Mouse (Mus musculus) neural tube, embryonic 11.5 days (tissue): ENCODE measurements around the gene Igdcc3. TPM values are rescaled to one million over a fixed set of nuclear protein-coding genes. Genes with fewer than 3 reads are reported as not detected.

Source experiments
- ATAC-seq: fragments of 200-750 bp; cut with Nextera tagmentation; 2 replicates; pipeline ENCODE4 v1.8.0; 2017; ENCODE audit warnings: moderate number of reproducible peaks, mild to moderate bottlenecking, moderate TSS enrichment, moderate library complexity; ENCODE audit not compliant: insufficient read depth, low FRiP score, low TSS enrichment
- DNase-seq: peaks from one replicate; pipeline ENCODE4 v3.0.0-alpha.2; 2015; ENCODE audit warnings: low spot score
- H3K27ac ChIP-seq: fragments of 300-500 bp; sonication (generic); 2 replicates; pipeline ENCODE4 v1.5.1; 2014; ENCODE audit warnings: low read depth, mild to moderate bottlenecking, low read length
- H3K27me3 ChIP-seq: fragments of 300-500 bp; sonication (generic); 2 replicates; pipeline ENCODE4 v1.6.1; 2014; ENCODE audit warnings: mild to moderate bottlenecking, low read length, mixed read lengths; ENCODE audit not compliant: control insufficient read depth, insufficient read depth
- H3K36me3 ChIP-seq: fragments of 300-500 bp; sonication (generic); 2 replicates; pipeline ENCODE4 v1.6.1; 2014; ENCODE audit warnings: mild to moderate bottlenecking, low read length, moderate library complexity, mixed read lengths; ENCODE audit not compliant: control insufficient read depth, insufficient read depth
- H3K4me1 ChIP-seq: fragments of 300-500 bp; sonication (generic); 2 replicates; pipeline ENCODE4 v1.6.1; 2014; ENCODE audit warnings: low read length, mixed read lengths; ENCODE audit not compliant: control insufficient read depth, insufficient read depth
- H3K4me2 ChIP-seq: fragments of 300-500 bp; sonication (generic); 2 replicates; pipeline ENCODE4 v1.6.1; 2014; ENCODE audit warnings: low read depth, mild to moderate bottlenecking, moderate library complexity
- H3K4me3 ChIP-seq: fragments of 300-500 bp; sonication (generic); 2 replicates; pipeline ENCODE4 v1.5.1; 2014; ENCODE audit warnings: low read depth, low read length
- H3K9ac ChIP-seq: fragments of 300-500 bp; sonication (generic); 2 replicates; pipeline ENCODE4 v1.6.1; 2014; ENCODE audit warnings: mild to moderate bottlenecking, low read length
- H3K9me3 ChIP-seq: fragments of 300-500 bp; sonication (generic); 2 replicates; pipeline ENCODE4 v1.6.1; 2016; ENCODE audit warnings: low read length; ENCODE audit not compliant: control insufficient read depth
- WGBS: fragments of 180-500 bp; shearing (Covaris S2); extraction: QIAGEN DNeasy Blood & Tissue Kit; methylation state at CpG from one replicate; pipeline ENCODE4 v1.1.7; 2014; 5-methylcytosine and 5-hydroxymethylcytosine counted together
- polyA plus RNA-seq: library from polyadenylated mRNA; unstranded; fragments of >200 nt; fragmentation: Nextera tagmentation; extraction: Ambion mirVana; gene quantifications from 2 replicates; pipeline ENCODE4 v1.2.1, GENCODE M21; 2014

Gene Igdcc3
- polyA plus RNA-seq, 1 experiment from 2014 or later = 71.9 TPM

GRCm38 (mm10) chr9:65128123-65128815, 12.7 kb upstream of the Igdcc3 start:
- Histone ChIP-seq H3K4me3 (no peak overlapping the region), H3K4me1 (peaks cover 7% of the 10 kb centered on the region), H3K9ac (no peak overlapping the region), H3K9me3 (no peaks in the 10 kb centered on the region), H3K27me3 (0 out of 2 replicates have a peak, but pooled peaks cover 3% of the 10 kb centered on the region), H3K36me3 (no peaks in the 10 kb centered on the region; the same call in 1 of the 2 replicates), H3K4me2 (peak overlapping the region; percentile 33), H3K27ac (no peak overlapping the region)
- ATAC-seq = peak; percentile 65; the same call in 1 of the 2 replicates
- DNase-seq = peak; percentile 82
- 7% methylated on average over 25 of the region's 25 CpGs for WGBS

- Histone ChIP-seq H3K27me3 (no peaks in the 10 kb centered on the region), H3K4me2 (no peak overlapping the region), H3K4me1 (peaks cover 6% of the 10 kb centered on the region), H3K27ac (no peak overlapping the region), H3K9me3 (no peaks in the 10 kb centered on the region), H3K36me3 (no peaks in the 10 kb centered on the region; the same call in 1 of the 2 replicates), H3K9ac (no peak overlapping the region), H3K4me3 (no peak overlapping the region)
- WGBS = 83% methylated on average over 5 of the region's 5 CpGs
- DNase-seq (no peak), ATAC-seq (no peak)
Measured at GRCm38 (mm10) chr9:65131717-65132116, 9.3 kb upstream of the Igdcc3 start.

DNA sequence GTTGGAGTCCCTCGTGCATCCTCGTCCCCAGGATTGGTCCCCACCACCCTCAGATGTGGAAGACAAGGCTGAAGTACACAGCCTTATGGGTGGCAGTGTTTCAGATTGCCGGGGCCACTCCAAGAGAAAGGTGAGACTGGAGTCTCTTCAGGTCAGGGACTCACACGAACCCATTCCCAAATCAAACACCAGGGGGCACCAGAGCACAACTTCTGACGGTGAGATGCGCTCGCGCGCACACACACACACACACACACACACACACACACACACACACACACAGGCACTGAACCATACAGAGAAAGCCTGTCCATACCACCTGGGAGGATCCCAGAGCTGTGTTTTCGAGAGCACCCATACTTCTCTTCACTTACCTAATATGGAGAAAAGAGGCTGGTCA, 7.2 kb upstream of the Igdcc3 start:
- WGBS = 5% methylated on average over 10 of the region's 10 CpGs
- Histone ChIP-seq H3K9ac (no peak overlapping the region), H3K4me3 (no peak overlapping the region), H3K36me3 (no peaks in the 10 kb centered on the region; the same call in 1 of the 2 replicates), H3K27ac (no peak overlapping the region), H3K27me3 (no peaks in the 10 kb centered on the region), H3K4me2 (no peak overlapping the region), H3K4me1 (peaks cover 3% of the 10 kb centered on the region; the same call in 1 of the 2 replicates), H3K9me3 (no peaks in the 10 kb centered on the region)
- DNase-seq (peak; percentile 85), ATAC-seq (peak; percentile 43; the same call in 1 of the 2 replicates)

DNA sequence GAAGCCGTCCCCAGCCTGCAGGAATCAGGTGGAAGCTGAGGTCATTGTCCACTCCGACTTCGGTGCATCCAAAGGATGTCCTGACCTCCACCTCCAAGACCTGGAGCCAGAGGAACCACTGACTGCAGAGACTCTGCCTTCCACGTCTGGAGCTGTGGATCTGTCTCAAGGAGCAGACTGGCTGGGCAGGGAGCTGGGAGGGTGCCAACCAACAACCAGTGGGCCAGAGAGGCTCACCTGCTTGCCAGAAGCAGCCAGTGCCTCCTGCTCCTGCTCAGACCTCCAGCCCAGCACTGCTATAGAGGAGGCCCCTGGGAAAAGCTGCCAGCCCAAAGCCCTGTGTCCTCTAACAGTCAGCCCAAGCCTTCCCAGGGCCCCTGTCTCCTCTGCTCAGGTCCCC, 5.9 kb upstream of the Igdcc3 start:
- Histone ChIP-seq H3K4me3 (no peak overlapping the region), H3K4me2 (no peak overlapping the region), H3K9ac (no peak overlapping the region; the same call in 1 of the 2 replicates), H3K9me3 (no peaks in the 10 kb centered on the region), H3K36me3 (no peaks in the 10 kb centered on the region; the same call in 1 of the 2 replicates), H3K27me3 (no peaks in the 10 kb centered on the region), H3K27ac (no peak overlapping the region), H3K4me1 (peaks cover 4% of the 10 kb centered on the region; the same call in 1 of the 2 replicates)
- WGBS = 82% methylated on average over 4 of the region's 4 CpGs
- no peak for ATAC-seq
- no peak for DNase-seq

DNA sequence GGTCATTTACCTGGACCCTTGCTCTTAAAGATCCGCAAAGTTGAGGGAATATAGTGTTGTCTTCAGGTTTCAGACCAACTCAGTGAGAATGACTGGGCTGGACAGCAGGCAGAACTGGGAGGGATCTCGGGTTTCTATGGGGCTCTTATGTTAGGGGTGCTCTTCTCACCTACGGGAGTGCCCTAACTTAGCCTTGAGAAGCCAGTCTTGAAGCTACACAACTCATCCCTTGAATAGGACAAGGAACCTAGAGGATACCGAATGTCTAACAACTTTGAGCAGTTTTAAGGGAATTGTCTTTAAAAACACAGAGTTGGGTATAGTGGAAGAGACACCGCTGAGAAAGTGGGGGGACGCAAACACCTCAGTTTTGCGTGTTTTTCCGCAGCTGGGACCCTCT, 498 bp upstream of the Igdcc3 start:
- WGBS = under 1% methylated on average over 8 of the region's 8 CpGs
- Histone ChIP-seq H3K36me3 (no peaks in the 10 kb centered on the region; the same call in 1 of the 2 replicates), H3K4me2 (peak overlapping the region; percentile 82), H3K4me3 (peak overlapping the region; percentile 94), H3K27ac (peak overlapping the region; percentile 97), H3K27me3 (no peaks in the 10 kb centered on the region), H3K4me1 (peaks cover 26% of the 10 kb centered on the region), H3K9ac (peak overlapping the region; percentile 98), H3K9me3 (no peaks in the 10 kb centered on the region)
- ATAC-seq (no peak), DNase-seq (no peak)

GRCm38 (mm10) chr9:65141306-65141975, 452 bp downstream of the Igdcc3 start:
- H3K27ac ChIP-seq = peak overlapping the region; percentile 97
- ATAC-seq (peak; percentile 40), DNase-seq (peak; percentile 62)
- H3K9ac ChIP-seq = peak overlapping the region; percentile 98
- H3K9me3 ChIP-seq = no peaks in the 10 kb centered on the region
- H3K27me3 ChIP-seq = no peaks in the 10 kb centered on the region
- no peaks in the 10 kb centered on the region; the same call in none of the 2 replicates for H3K36me3 ChIP-seq
- peak overlapping the region; percentile 82 for H3K4me2 ChIP-seq
- under 1% methylated on average over 57 of the region's 73 CpGs for WGBS
- peak overlapping the region; percentile 94 for H3K4me3 ChIP-seq
- H3K4me1 ChIP-seq = peaks cover 36% of the 10 kb centered on the region

DNA sequence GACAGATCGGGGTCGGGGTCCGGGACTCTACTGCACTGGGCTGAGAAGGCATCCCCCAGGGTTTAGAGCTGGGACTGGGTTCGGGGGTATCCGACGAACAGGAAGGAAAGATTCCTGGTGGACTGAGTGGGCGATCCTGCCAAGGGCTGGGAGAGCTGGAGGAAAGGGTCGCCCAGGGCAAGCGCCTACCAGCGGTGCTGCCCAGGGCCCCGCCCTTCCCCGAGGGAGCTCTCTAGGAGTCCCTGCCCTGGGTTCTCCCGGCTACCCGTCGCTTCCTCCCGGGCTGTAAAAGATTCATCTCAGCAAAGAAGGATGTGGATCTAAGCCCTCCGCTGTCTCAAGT, 958 bp downstream of the Igdcc3 start:
- Histone ChIP-seq H3K27me3 (no peaks in the 10 kb centered on the region), H3K36me3 (no peaks in the 10 kb centered on the region; the same call in none of the 2 replicates), H3K9me3 (no peaks in the 10 kb centered on the region), H3K4me3 (peak overlapping the region; percentile 94), H3K4me1 (peaks cover 36% of the 10 kb centered on the region), H3K27ac (peak overlapping the region; percentile 97), H3K9ac (peak overlapping the region; percentile 98), H3K4me2 (peak overlapping the region; percentile 82)
- WGBS = under 1% methylated on average over 17 of the region's 17 CpGs
- ATAC-seq = peak; percentile 52; the same call in 1 of the 2 replicates
- peak; percentile 59 for DNase-seq

DNA sequence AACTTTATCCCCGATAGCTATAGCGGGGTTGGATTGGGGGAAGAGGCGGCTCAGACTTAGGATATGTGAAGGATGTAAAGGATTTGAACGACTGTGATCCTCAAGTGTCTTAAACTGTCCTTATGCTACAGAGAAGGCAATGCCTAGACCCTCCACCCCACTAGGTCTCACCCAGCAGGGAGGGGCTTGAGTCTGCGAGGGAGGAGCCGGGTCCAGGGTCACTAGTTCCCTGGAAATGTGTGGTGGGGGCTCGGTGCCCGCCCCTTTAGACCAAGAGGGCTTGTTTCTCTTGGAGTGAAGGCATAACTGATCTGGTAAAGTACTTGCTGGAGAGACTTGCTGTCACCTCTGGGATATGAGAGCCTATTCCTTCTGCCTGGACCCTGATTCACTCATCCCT, 1.4 kb downstream of the Igdcc3 start:
- WGBS = under 1% methylated on average over 8 of the region's 8 CpGs
- H3K9ac ChIP-seq = peak overlapping the region; percentile 98
- no peaks in the 10 kb centered on the region for H3K27me3 ChIP-seq
- peak overlapping the region; percentile 94 for H3K4me3 ChIP-seq
- peaks cover 36% of the 10 kb centered on the region for H3K4me1 ChIP-seq
- no peaks in the 10 kb centered on the region for H3K9me3 ChIP-seq
- DNase-seq (peak; percentile 54), ATAC-seq (0 out of 2 replicates have a peak, but pooled peaks have one; percentile 29)
- no peaks in the 10 kb centered on the region; the same call in none of the 2 replicates for H3K36me3 ChIP-seq
- peak overlapping the region; percentile 82 for H3K4me2 ChIP-seq
- H3K27ac ChIP-seq = peak overlapping the region; percentile 97
